Mouse (Mus musculus): ENCODE measurements around the gene Nlrp3. TPM values are rescaled to one million over a fixed set of nuclear protein-coding genes. Genes with fewer than 3 reads are reported as not detected.

Gene Nlrp3
- 0.08 and 0.25 TPM in 2 replicates for polyA plus RNA-seq (2016; fragmentation: Nextera tagmentation; extraction: Ambion mirVana)

DNA sequence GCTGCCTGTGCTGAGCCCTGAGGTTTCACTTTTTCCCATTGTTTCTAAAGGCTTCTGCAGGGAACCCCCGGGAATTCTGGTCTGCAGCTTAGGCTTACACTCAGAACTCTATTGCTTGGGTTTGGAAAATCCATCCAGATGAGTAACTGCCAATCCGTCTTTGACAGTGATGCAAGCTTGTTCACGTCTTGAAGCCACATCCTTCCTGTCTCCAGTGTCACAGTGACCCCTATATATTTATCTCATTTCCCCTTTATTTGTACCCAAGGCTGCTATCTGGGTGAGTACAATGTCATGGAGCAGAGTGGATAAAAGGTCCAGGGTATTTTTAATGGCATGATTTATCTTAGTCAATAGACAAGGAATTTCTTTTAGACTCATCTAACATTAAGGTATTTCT lies at the start of gene Nlrp3:
Nlrp3 (plus strand) TSS at position 245 of the 400 bp plus-strand sequence.
- Histone ChIP-seq H3K4me1 (peaks cover 4% of the 10 kb centered on the region), H3K9ac (no peak within 1 kb of the TSS), H3K4me3 (no peak within 1 kb of the TSS), H3K27me3 (no peaks in the 10 kb centered on the region), H3K27ac (no peak within 1 kb of the TSS), H3K4me2 (replicated peaks) (no peak within 1 kb of the TSS), H3K9me3 (no peaks in the 10 kb centered on the region), H3K36me3 (no peaks in the 10 kb centered on the region)
- ATAC-seq (ENCODE audit: insufficient number of reproducible peaks, insufficient read depth, low FRiP score, low TSS enrichment) = no peak
- WGBS = 38% methylated on average over 3 of the region's 3 CpGs

DNA sequence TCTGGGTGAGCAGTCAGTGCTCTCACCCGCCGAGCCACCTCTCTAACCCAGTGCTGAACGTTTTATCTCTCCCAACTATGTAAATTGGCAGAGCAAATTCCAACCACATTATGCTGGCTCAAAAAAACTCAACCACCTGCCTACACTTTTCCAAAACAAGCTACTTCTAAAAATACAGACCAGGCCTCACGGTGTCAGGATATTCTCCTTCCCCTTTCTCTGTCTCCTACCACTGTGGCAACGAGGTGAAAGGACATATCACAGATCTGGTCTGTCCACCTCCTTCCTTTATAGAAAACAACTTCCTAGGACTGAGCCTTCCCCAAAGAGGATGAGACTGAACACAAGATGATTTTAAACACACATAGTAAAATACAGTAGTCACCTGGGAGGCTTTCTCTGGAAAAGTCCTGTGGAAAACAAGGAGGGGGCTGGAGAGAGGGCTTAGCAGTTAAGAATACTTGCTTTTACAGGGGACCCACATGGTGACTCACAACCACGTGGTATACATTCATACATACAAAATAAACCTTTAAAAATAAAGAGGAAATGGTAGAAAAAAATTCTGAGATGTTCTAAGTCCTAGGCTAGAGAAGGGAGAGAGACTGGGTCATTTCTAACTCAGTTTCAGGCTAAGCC lies 44.6 kb upstream of the Nlrp3 start:
- Histone ChIP-seq H3K9me3 (no peaks in the 10 kb centered on the region), H3K4me2 (replicated peaks) (no peak overlapping the region), H3K4me1 (no peaks in the 10 kb centered on the region), H3K27ac (no peak overlapping the region), H3K9ac (no peak overlapping the region), H3K4me3 (no peak overlapping the region), H3K36me3 (peaks cover 93% of the 10 kb centered on the region), H3K27me3 (no peaks in the 10 kb centered on the region)
- WGBS = 86% methylated on average over 6 of the region's 6 CpGs
- ATAC-seq (ENCODE audit: insufficient number of reproducible peaks, insufficient read depth, low FRiP score, low TSS enrichment) = no peak

DNA sequence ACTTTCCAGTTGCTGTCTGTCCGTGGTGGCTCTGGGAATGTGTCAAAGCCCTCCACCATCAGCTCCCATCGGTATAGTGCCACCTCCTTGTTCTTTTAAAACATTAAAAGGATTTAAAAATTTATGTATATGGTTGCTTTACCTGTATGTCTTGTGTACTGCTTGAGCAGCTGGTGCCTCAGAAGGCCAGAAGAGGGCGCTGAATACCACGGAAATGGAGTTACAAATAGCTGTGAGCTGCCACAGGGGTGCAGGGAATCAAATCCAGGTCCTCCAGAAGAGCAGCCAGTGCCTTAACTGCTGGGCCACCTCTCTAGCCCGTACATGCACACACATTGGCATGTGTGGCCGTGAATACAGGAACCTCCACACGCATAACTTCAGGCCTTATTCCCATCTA lies 43.6 kb upstream of the Nlrp3 start:
- no peak overlapping the region for H3K9ac ChIP-seq
- no peak overlapping the region for H3K27ac ChIP-seq
- no peaks in the 10 kb centered on the region for H3K4me1 ChIP-seq
- no peak for ATAC-seq (ENCODE audit: insufficient number of reproducible peaks, insufficient read depth, low FRiP score, low TSS enrichment)
- H3K36me3 ChIP-seq = peaks cover 93% of the 10 kb centered on the region
- no peaks in the 10 kb centered on the region for H3K9me3 ChIP-seq
- H3K27me3 ChIP-seq = no peaks in the 10 kb centered on the region
- 92% methylated on average over 7 of the region's 7 CpGs for WGBS
- H3K4me2 ChIP-seq (replicated peaks) = no peak overlapping the region
- no peak overlapping the region for H3K4me3 ChIP-seq

DNA sequence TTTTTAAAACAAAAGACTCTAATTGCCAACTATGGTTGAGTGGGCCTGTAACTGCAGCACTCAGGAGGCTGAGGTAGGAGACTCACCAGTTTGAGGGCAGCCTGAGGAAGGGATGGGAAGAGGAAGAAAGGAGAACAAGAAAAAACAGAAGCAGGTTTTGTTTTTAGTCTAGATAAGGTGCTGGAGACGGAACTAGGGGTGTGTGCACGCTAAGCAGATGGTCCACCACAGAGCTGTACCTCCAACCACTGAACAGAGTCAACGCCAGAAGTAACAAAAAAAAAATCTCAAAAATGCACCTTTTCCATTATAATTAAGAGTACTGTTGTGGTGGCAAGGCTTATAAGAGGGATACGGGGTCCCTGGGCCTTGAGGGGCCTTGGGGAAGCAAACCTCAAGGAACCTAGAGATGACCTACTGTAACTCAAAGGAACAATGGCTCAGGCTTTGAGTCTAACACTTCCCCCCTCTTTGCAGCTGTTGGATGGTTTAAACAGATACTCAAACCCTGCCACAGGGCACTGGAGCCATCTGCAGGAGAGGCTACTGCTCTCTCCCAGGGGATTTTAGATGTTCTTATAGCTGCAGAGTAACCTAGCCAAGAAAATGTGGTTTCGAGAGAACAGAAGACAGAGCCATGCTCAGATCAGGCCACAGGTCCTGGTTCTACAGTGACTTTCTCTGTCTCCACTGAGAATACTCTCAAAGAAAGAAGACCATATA lies 39.2 kb upstream of the Nlrp3 start:
- H3K9ac ChIP-seq = no peak overlapping the region

DNA sequence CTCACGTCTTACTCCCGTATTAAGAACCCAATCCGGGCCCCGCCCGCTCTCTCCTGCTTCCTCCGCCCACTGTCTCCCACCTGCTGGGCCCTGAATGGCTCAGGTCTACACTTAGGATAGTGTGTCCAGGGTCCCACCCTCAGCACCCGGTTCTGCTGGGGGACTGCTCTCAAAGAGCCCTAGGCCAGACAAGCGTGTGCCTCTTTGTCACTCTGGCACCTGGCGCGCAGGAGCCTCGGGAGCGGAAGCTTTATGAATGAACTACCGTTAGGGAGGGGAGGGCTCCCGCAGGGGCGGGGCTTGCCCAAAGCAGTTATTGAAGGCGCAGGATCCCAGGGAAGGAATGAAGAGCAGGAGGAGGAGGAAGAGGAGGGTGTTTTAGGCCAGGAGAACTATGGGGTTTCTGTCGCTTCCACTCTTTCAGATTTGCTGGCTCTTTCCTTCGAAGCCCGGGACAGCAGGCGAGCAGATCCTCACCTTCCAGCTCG lies 36.0 kb upstream of the Nlrp3 start:
- H3K9me3 ChIP-seq = no peaks in the 10 kb centered on the region
- no peaks in the 10 kb centered on the region for H3K27me3 ChIP-seq
- H3K4me2 ChIP-seq (replicated peaks) = peak overlapping the region; percentile 73
- H3K27ac ChIP-seq = peak overlapping the region; percentile 95
- peaks cover 41% of the 10 kb centered on the region for H3K36me3 ChIP-seq
- peaks cover 16% of the 10 kb centered on the region; the same call in 1 of the 2 replicates for H3K4me1 ChIP-seq
- H3K9ac ChIP-seq = peak overlapping the region; percentile 93
- ATAC-seq (ENCODE audit: insufficient number of reproducible peaks, insufficient read depth, low FRiP score, low TSS enrichment) = peak; percentile 64; the same call in 1 of the 2 replicates
- WGBS = under 1% methylated on average over 21 of the region's 21 CpGs
- peak overlapping the region; percentile 85 for H3K4me3 ChIP-seq

More for the DNA sequence above, 39.2 kb upstream of the Nlrp3 start:
- Histone ChIP-seq H3K27ac (no peak overlapping the region), H3K4me1 (peaks cover 7% of the 10 kb centered on the region; the same call in 1 of the 2 replicates), H3K4me2 (replicated peaks) (no peak overlapping the region), H3K36me3 (peaks cover 72% of the 10 kb centered on the region), H3K9me3 (no peaks in the 10 kb centered on the region), H3K27me3 (no peaks in the 10 kb centered on the region), H3K4me3 (no peak overlapping the region)
- no peak for ATAC-seq (ENCODE audit: insufficient number of reproducible peaks, insufficient read depth, low FRiP score, low TSS enrichment)
- WGBS = 90% methylated on average over 5 of the region's 5 CpGs

DNA sequence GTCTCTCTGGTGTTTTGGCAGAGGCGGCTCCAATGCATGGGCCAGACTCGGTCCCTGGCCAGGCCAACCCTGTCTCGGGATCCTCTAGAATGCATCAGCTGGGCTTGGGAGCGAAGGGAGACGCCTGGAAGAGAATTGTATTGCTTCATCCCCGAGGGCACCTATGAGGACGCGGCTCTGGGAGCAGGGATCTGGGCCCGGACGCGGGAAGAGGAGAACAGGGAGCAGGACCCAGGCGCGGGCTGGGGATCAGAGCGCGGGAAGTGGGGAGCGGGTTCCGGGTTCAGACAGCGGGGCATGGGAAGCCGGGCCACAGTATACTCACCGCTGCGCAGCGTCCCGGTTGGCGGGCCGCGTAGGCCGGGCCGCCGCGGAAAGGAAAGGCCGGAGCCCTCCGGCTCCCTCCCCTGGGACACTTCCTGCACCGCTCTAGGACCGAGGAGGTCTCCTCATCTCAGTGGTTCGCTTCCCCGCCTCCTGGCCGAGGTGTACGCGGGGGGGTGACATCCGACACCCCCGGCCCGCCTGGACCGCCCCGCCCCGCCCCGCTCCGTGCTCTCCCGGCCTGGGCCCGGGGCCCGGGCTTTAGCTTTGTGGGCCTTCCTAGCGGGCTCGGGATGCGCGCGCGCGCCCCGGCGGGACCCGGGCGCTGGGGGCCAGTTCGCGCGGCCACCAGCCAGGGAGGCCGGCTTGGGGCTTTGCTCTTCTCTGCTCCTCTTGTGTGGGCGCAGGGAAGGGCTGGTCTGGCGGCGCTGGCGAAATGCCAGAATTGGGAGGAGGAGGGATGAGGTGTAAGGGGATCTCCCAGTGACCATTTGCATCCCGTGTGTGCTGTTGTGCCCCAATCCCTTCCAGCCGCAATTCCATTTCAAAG lies 35.3 kb upstream of the Nlrp3 start:
- peak overlapping the region; percentile 95 for H3K27ac ChIP-seq
- no peaks in the 10 kb centered on the region for H3K9me3 ChIP-seq
- H3K27me3 ChIP-seq = no peaks in the 10 kb centered on the region
- peak overlapping the region; percentile 73 for H3K4me2 ChIP-seq (replicated peaks)
- whole genome bisulfite sequencing = under 1% methylated on average over 67 of the region's 71 CpGs
- peak overlapping the region; percentile 93 for H3K9ac ChIP-seq
- ATAC-seq (ENCODE audit: insufficient number of reproducible peaks, insufficient read depth, low FRiP score, low TSS enrichment) = peak; percentile 92
- peaks cover 34% of the 10 kb centered on the region for H3K36me3 ChIP-seq
- peak overlapping the region; percentile 85 for H3K4me3 ChIP-seq
- peaks cover 16% of the 10 kb centered on the region; the same call in 1 of the 2 replicates for H3K4me1 ChIP-seq

- H3K9ac ChIP-seq = peak overlapping the region; percentile 93
- H3K4me3 ChIP-seq = peak overlapping the region; percentile 85
- H3K9me3 ChIP-seq = no peaks in the 10 kb centered on the region
- ATAC-seq (ENCODE audit: insufficient number of reproducible peaks, insufficient read depth, low FRiP score, low TSS enrichment) = 0 out of 2 replicates have a peak, but pooled peaks have one; percentile 3
- peaks cover 32% of the 10 kb centered on the region for H3K36me3 ChIP-seq
- no peaks in the 10 kb centered on the region for H3K27me3 ChIP-seq
- H3K4me1 ChIP-seq = peaks cover 16% of the 10 kb centered on the region; the same call in 1 of the 2 replicates
- WGBS = 2% methylated on average over 14 of the region's 14 CpGs
- H3K27ac ChIP-seq = peak overlapping the region; percentile 95
- peak overlapping the region; percentile 73 for H3K4me2 ChIP-seq (replicated peaks)
Observed at GRCm38 (mm10) chr11:59506713-59507074, 34.7 kb upstream of the Nlrp3 start.

- Histone ChIP-seq H3K9me3 (no peaks in the 10 kb centered on the region), H3K4me2 (replicated peaks) (no peak overlapping the region), H3K9ac (no peak overlapping the region), H3K27me3 (no peaks in the 10 kb centered on the region), H3K4me1 (peaks cover 10% of the 10 kb centered on the region; the same call in 1 of the 2 replicates), H3K4me3 (no peak overlapping the region), H3K36me3 (0 out of 2 replicates have a peak, but pooled peaks cover 5% of the 10 kb centered on the region), H3K27ac (no peak overlapping the region)
- 65% methylated on average over 1 of the region's 1 CpGs for WGBS
- no peak for ATAC-seq (ENCODE audit: insufficient number of reproducible peaks, insufficient read depth, low FRiP score, low TSS enrichment)
Observed at GRCm38 (mm10) chr11:59511558-59511957, 29.8 kb upstream of the Nlrp3 start.

GRCm38 (mm10) chr11:59512733-59513132 lies 28.6 kb upstream of the Nlrp3 start:
- H3K4me3 ChIP-seq = no peak overlapping the region
- ATAC-seq (ENCODE audit: insufficient number of reproducible peaks, insufficient read depth, low FRiP score, low TSS enrichment) = no peak
- no peak overlapping the region for H3K4me2 ChIP-seq (replicated peaks)
- H3K27ac ChIP-seq = no peak overlapping the region
- H3K4me1 ChIP-seq = peaks cover 3% of the 10 kb centered on the region; the same call in 1 of the 2 replicates
- no peak overlapping the region for H3K9ac ChIP-seq
- no peaks in the 10 kb centered on the region for H3K9me3 ChIP-seq
- H3K27me3 ChIP-seq = no peaks in the 10 kb centered on the region
- 83% methylated on average over 10 of the region's 10 CpGs for WGBS
- 0 out of 2 replicates have a peak, but pooled peaks cover 5% of the 10 kb centered on the region for H3K36me3 ChIP-seq

- H3K27me3 ChIP-seq = no peaks in the 10 kb centered on the region
- no peaks in the 10 kb centered on the region for H3K9me3 ChIP-seq
- 0 out of 2 replicates have a peak, but pooled peaks cover 5% of the 10 kb centered on the region for H3K36me3 ChIP-seq
- no peak overlapping the region for H3K27ac ChIP-seq
- no peaks in the 10 kb centered on the region for H3K4me1 ChIP-seq
- no peak overlapping the region for H3K4me3 ChIP-seq
- ATAC-seq (ENCODE audit: insufficient number of reproducible peaks, insufficient read depth, low FRiP score, low TSS enrichment) = no peak
- no peak overlapping the region for H3K4me2 ChIP-seq (replicated peaks)
- 81% methylated on average over 3 of the region's 3 CpGs for WGBS
- H3K9ac ChIP-seq = no peak overlapping the region
Observed at GRCm38 (mm10) chr11:59513556-59513955, 27.8 kb upstream of the Nlrp3 start.

DNA sequence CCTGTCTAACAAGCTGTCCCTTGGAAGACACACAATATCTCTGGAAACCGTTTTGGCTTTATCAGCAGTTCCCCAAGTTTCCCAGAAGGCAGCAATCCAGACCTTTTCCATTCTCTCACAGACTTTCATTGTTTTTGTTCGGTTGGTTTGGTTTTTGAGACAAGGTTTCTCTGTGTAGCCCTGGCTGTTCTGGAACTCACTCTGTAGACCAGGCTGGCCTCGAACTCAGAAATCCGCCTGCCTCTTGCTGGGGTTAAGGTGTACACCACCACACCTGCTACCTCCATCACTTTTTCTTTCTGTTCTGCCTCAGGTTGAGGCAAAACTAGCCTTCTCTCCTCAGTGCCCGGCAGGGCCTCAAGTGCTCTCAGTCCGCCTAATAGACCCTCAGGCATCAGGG lies 27.0 kb upstream of the Nlrp3 start:
- 0 out of 2 replicates have a peak, but pooled peaks cover 5% of the 10 kb centered on the region for H3K36me3 ChIP-seq
- ATAC-seq (ENCODE audit: insufficient number of reproducible peaks, insufficient read depth, low FRiP score, low TSS enrichment) = no peak

More for the DNA sequence above, 27.0 kb upstream of the Nlrp3 start:
- Histone ChIP-seq H3K9ac (no peak overlapping the region), H3K27ac (no peak overlapping the region), H3K4me1 (no peaks in the 10 kb centered on the region), H3K9me3 (no peaks in the 10 kb centered on the region), H3K4me3 (no peak overlapping the region), H3K27me3 (no peaks in the 10 kb centered on the region), H3K4me2 (replicated peaks) (no peak overlapping the region)
- 52% methylated on average over 6 of the region's 6 CpGs for WGBS
